Mouse (Mus musculus): Measurements from ENCODE around the gene Zfp619.
A peak's percentile ranks its signal among the peaks of the same experiment; 100 is the strongest.

GRCm38 (mm10) chr7:39551976-39552891 lies 34.7 kb downstream of the Zfp619 start:
- TF ChIP-seq CTCF (IDR thresholded peaks at IDR 0.05; ENCODE audit: borderline replicate concordance, insufficient read depth, low read length) (no peak), POLR2A (IDR thresholded peaks at IDR 0.05; ENCODE audit: low read depth, low read length) (peak; percentile 83; the same call in 1 of the 2 replicates)

Data from embryonic fibroblast, embryonic 13.5 days (primary cell).